Mouse (Mus musculus): ENCODE measurements around the gene Crip1.

DNA sequence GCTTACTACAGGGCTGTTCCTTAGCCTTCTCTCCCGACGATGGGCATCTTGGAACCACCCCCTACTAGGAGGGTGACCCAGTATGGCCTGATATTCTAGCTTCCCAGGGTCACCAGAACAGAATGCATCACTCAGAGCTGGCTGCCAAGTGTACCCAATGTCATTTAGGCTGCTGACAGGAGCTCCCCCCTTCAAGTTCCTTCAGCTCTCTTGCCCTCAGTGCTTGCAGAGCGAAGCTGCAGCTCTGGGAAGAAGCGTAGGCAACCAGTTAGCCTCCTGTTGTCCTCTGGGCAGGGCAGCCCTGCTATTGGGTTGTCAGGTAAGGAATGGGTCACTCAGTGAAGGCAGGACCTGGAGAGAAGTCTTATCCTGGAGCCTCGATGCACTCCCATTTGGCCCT is 38.8 kb downstream of the Crip1 start:
- TF ChIP-seq ZNF384 (IDR thresholded peaks at IDR 0.05; ENCODE audit: low read depth, low read length) (no peak), ZC3H11A (IDR thresholded peaks at IDR 0.05; ENCODE audit: borderline replicate concordance, low read depth, low read length) (no peak), CHD2 (IDR thresholded peaks at IDR 0.05; ENCODE audit: low read depth, low read length) (no peak), HCFC1 (IDR thresholded peaks at IDR 0.05; ENCODE audit: borderline replicate concordance, insufficient read depth, low read length) (no peak), MAFK (IDR thresholded peaks at IDR 0.05; ENCODE audit: insufficient read depth, low read depth, low read length) (no peak)

Measured in ES-E14 (cell line).